Mouse (Mus musculus) embryonic facial prominence, embryonic 14.5 days (tissue): ENCODE measurements around the gene Fer. TPM values are rescaled to one million over a fixed set of nuclear protein-coding genes. Genes with fewer than 3 reads are reported as not detected.

Experiments used
- ATAC-seq: fragments of 200-750 bp; cut with Nextera tagmentation; 2 replicates; pipeline ENCODE4 v1.8.0; 2017; ENCODE audit warnings: low read depth, moderate number of reproducible peaks, moderate TSS enrichment
- DNase-seq: peaks from one replicate; pipeline ENCODE4 v3.0.0-alpha.2; 2015; ENCODE audit warnings: low spot score
- H3K27ac ChIP-seq: fragments of 300-500 bp; sonication (generic); replicated peaks from 2 replicates; pipeline ENCODE4 v1.5.1; 2014; ENCODE audit warnings: low read depth, mild to moderate bottlenecking, low read length, moderate library complexity
- H3K27me3 ChIP-seq: fragments of 300-500 bp; sonication (generic); replicated peaks from 2 replicates; pipeline ENCODE4 v1.6.1; 2014; ENCODE audit warnings: low read length; ENCODE audit not compliant: control insufficient read depth, insufficient read depth
- H3K36me3 ChIP-seq: fragments of 300-500 bp; sonication (generic); 2 replicates; pipeline ENCODE4 v1.6.1; 2014; ENCODE audit warnings: low read length, mixed read lengths; ENCODE audit not compliant: control insufficient read depth, insufficient read depth
- H3K4me1 ChIP-seq: fragments of 300-500 bp; sonication (generic); 2 replicates; pipeline ENCODE4 v1.6.1; 2014; ENCODE audit warnings: antibody characterized with exemption, low read length; ENCODE audit not compliant: control insufficient read depth, insufficient read depth
- H3K4me2 ChIP-seq: fragments of 300-500 bp; sonication (generic); 2 replicates; pipeline ENCODE4 v1.6.1; 2014; ENCODE audit warnings: low read depth, mild to moderate bottlenecking, low read length, moderate library complexity, mixed read lengths
- H3K4me3 ChIP-seq: fragments of 300-500 bp; sonication (generic); 2 replicates; pipeline ENCODE4 v1.5.1; 2014; ENCODE audit warnings: low read depth, mild to moderate bottlenecking, low read length
- H3K9ac ChIP-seq: fragments of 300-500 bp; sonication (generic); 2 replicates; pipeline ENCODE4 v1.6.1; 2014; ENCODE audit warnings: low read depth, mild to moderate bottlenecking, low read length, moderate library complexity, mixed read lengths
- H3K9me3 ChIP-seq: fragments of 300-500 bp; sonication (generic); 2 replicates; pipeline ENCODE4 v1.6.1; 2016; ENCODE audit warnings: low read length; ENCODE audit not compliant: control insufficient read depth
- WGBS: fragments of 180-500 bp; shearing (Covaris S2); extraction: QIAGEN DNeasy Blood & Tissue Kit; methylation state at CpG from one replicate; pipeline ENCODE4 v1.1.7; 2014; 5-methylcytosine and 5-hydroxymethylcytosine counted together
- polyA plus RNA-seq: library from polyadenylated mRNA; unstranded; fragments of >200 nt; fragmentation: Nextera tagmentation; extraction: Ambion mirVana; gene quantifications from 2 replicates; pipeline ENCODE4 v1.2.1, GENCODE M21; 2014

Fer gene
- polyA plus RNA-seq, 1 experiment from 2014 or later, result 33.1 TPM

- WGBS, result 71% methylated on average over 6 of the region's 6 CpGs
- no peak overlapping the region for H3K4me3 ChIP-seq
- no peak overlapping the region for H3K27ac ChIP-seq
- no peak for ATAC-seq
- H3K9ac ChIP-seq, result no peak overlapping the region
- no peak overlapping the region for H3K4me2 ChIP-seq
- H3K27me3 ChIP-seq, result no peaks in the 10 kb centered on the region
- peaks cover 8% of the 10 kb centered on the region; the same call in 1 of the 2 replicates for H3K4me1 ChIP-seq
- no peak for DNase-seq
- no peaks in the 10 kb centered on the region for H3K9me3 ChIP-seq
- H3K36me3 ChIP-seq, result no peaks in the 10 kb centered on the region
These were observed 253.9 kb downstream of the Fer start for GRCm38 (mm10) chr17:64116762-64117161.

GRCm38 (mm10) chr17:64119697-64120288, 256.9 kb downstream of the Fer start:
- Histone ChIP-seq H3K9me3 (no peaks in the 10 kb centered on the region), H3K9ac (no peak overlapping the region), H3K4me3 (no peak overlapping the region), H3K27ac (peak overlapping the region; percentile 35; the same call in 1 of the 2 replicates), H3K4me2 (no peak overlapping the region), H3K4me1 (peaks cover 8% of the 10 kb centered on the region; the same call in 1 of the 2 replicates), H3K27me3 (no peaks in the 10 kb centered on the region), H3K36me3 (no peaks in the 10 kb centered on the region)
- DNase-seq (peak; percentile 29), ATAC-seq (peak; percentile 12; the same call in 1 of the 2 replicates)
- WGBS, result 39% methylated on average over 5 of the region's 5 CpGs

GRCm38 (mm10) chr17:64122556-64122955, 259.7 kb downstream of the Fer start:
- no peaks in the 10 kb centered on the region for H3K9me3 ChIP-seq
- no peak overlapping the region for H3K9ac ChIP-seq
- no peaks in the 10 kb centered on the region for H3K27me3 ChIP-seq
- ATAC-seq (no peak), DNase-seq (no peak)
- no peak overlapping the region for H3K27ac ChIP-seq
- WGBS, result 79% methylated on average over 11 of the region's 11 CpGs
- H3K4me1 ChIP-seq, result peaks cover 8% of the 10 kb centered on the region; the same call in 1 of the 2 replicates
- H3K4me2 ChIP-seq, result no peak overlapping the region
- no peak overlapping the region for H3K4me3 ChIP-seq
- H3K36me3 ChIP-seq, result no peaks in the 10 kb centered on the region

- H3K4me1 ChIP-seq, result peaks cover 8% of the 10 kb centered on the region; the same call in 1 of the 2 replicates
These were observed 260.9 kb downstream of the Fer start for GRCm38 (mm10) chr17:64123732-64124131.

GRCm38 (mm10) chr17:64126904-64127303, 264.0 kb downstream of the Fer start:
- H3K27ac ChIP-seq, result no peak overlapping the region
- H3K27me3 ChIP-seq, result no peaks in the 10 kb centered on the region
- WGBS, result 93% methylated on average over 5 of the region's 5 CpGs
- no peaks in the 10 kb centered on the region for H3K4me1 ChIP-seq
- no peaks in the 10 kb centered on the region for H3K9me3 ChIP-seq
- ATAC-seq (no peak), DNase-seq (no peak)
- H3K4me3 ChIP-seq, result no peak overlapping the region
- no peaks in the 10 kb centered on the region for H3K36me3 ChIP-seq
- no peak overlapping the region for H3K9ac ChIP-seq
- H3K4me2 ChIP-seq, result no peak overlapping the region

More at GRCm38 (mm10) chr17:64123732-64124131, 260.9 kb downstream of the Fer start:
- Histone ChIP-seq H3K27ac (no peak overlapping the region), H3K9me3 (no peaks in the 10 kb centered on the region), H3K36me3 (no peaks in the 10 kb centered on the region), H3K4me3 (no peak overlapping the region), H3K27me3 (no peaks in the 10 kb centered on the region), H3K4me2 (no peak overlapping the region), H3K9ac (no peak overlapping the region)
- DNase-seq (no peak), ATAC-seq (no peak)
- 74% methylated on average over 3 of the region's 3 CpGs for WGBS

GRCm38 (mm10) chr17:64129750-64130149, 266.9 kb downstream of the Fer start:
- H3K27me3 ChIP-seq, result no peaks in the 10 kb centered on the region
- no peak overlapping the region for H3K4me2 ChIP-seq
- WGBS, result 25% methylated on average over 2 of the region's 2 CpGs
- H3K27ac ChIP-seq, result no peak overlapping the region
- no peaks in the 10 kb centered on the region for H3K4me1 ChIP-seq
- no peak overlapping the region for H3K4me3 ChIP-seq
- no peak overlapping the region for H3K9ac ChIP-seq
- DNase-seq, result no peak
- H3K9me3 ChIP-seq, result no peaks in the 10 kb centered on the region
- H3K36me3 ChIP-seq, result no peaks in the 10 kb centered on the region
- no peak for ATAC-seq

- ATAC-seq (peak; percentile 67; the same call in 1 of the 2 replicates), DNase-seq (peak; percentile 42)
- no peak overlapping the region for H3K27ac ChIP-seq
- no peaks in the 10 kb centered on the region for H3K27me3 ChIP-seq
- no peak overlapping the region for H3K4me2 ChIP-seq
- no peak overlapping the region for H3K9ac ChIP-seq
- WGBS, result 67% methylated on average over 3 of the region's 3 CpGs
- H3K36me3 ChIP-seq, result no peaks in the 10 kb centered on the region
- H3K4me1 ChIP-seq, result no peaks in the 10 kb centered on the region
- no peaks in the 10 kb centered on the region for H3K9me3 ChIP-seq
- no peak overlapping the region for H3K4me3 ChIP-seq
These were observed 267.5 kb downstream of the Fer start for GRCm38 (mm10) chr17:64130356-64130755.

GRCm38 (mm10) chr17:64132183-64132582, 269.3 kb downstream of the Fer start:
- Histone ChIP-seq H3K4me2 (no peak overlapping the region), H3K36me3 (no peaks in the 10 kb centered on the region), H3K27me3 (no peaks in the 10 kb centered on the region), H3K9me3 (no peaks in the 10 kb centered on the region), H3K4me1 (no peaks in the 10 kb centered on the region), H3K4me3 (no peak overlapping the region), H3K27ac (no peak overlapping the region), H3K9ac (no peak overlapping the region)
- WGBS, result 64% methylated on average over 6 of the region's 6 CpGs
- DNase-seq (no peak), ATAC-seq (no peak)
